Mouse (Mus musculus) forebrain, postnatal 0 days (tissue): ENCODE results near the gene Fancd2. TPM values are rescaled to one million over a fixed set of nuclear protein-coding genes. Genes with fewer than 3 reads are reported as not detected.
A peak's percentile ranks its signal among the peaks of the same experiment; 100 is the strongest.

Source experiments
- ATAC-seq: fragments of 200-750 bp; cut with Nextera tagmentation; 2 replicates; pipeline ENCODE4 v1.8.0; 2017; ENCODE audit warnings: mild to moderate bottlenecking, moderate library complexity
- DNase-seq: peaks from one replicate; pipeline ENCODE4 v3.0.0-alpha.2; 2015
- H3K27ac ChIP-seq: fragments of 300-500 bp; sonication (generic); 2 replicates; pipeline ENCODE4 v1.5.1; 2014; ENCODE audit warnings: low read depth, mild to moderate bottlenecking, antibody characterized with exemption, low read length, moderate library complexity, mixed read lengths
- H3K27me3 ChIP-seq: fragments of 300-500 bp; sonication (generic); 2 replicates; pipeline ENCODE4 v1.6.1; 2014; ENCODE audit warnings: mild to moderate bottlenecking, low read length, mixed read lengths; ENCODE audit not compliant: insufficient read depth
- H3K36me3 ChIP-seq: fragments of 300-500 bp; sonication (generic); 2 replicates; pipeline ENCODE4 v1.6.1; 2014; ENCODE audit warnings: mild to moderate bottlenecking, moderate library complexity; ENCODE audit not compliant: insufficient read depth
- H3K4me1 ChIP-seq: fragments of 300-500 bp; sonication (generic); 2 replicates; pipeline ENCODE4 v1.6.1; 2014; ENCODE audit warnings: antibody characterized with exemption; ENCODE audit not compliant: insufficient read depth
- H3K4me2 ChIP-seq: fragments of 300-500 bp; sonication (generic); 2 replicates; pipeline ENCODE4 v1.6.1; 2014; ENCODE audit warnings: low read depth, mild to moderate bottlenecking, moderate library complexity
- H3K4me3 ChIP-seq: fragments of 300-500 bp; sonication (generic); 2 replicates; pipeline ENCODE4 v1.5.1; 2014; ENCODE audit warnings: low read depth, low read length, mixed read lengths
- H3K9ac ChIP-seq: fragments of 300-500 bp; sonication (generic); 2 replicates; pipeline ENCODE4 v1.6.1; 2014; ENCODE audit warnings: mild to moderate bottlenecking
- H3K9me3 ChIP-seq: fragments of 300-500 bp; sonication (generic); 2 replicates; pipeline ENCODE4 v1.6.1; 2016; ENCODE audit warnings: low read length
- CTCF ChIP-seq: sonication (generic); IDR thresholded peaks from 2 replicates; pipeline ENCODE4 v1.5.1; 2016; ENCODE audit warnings: antibody characterized with exemption, control low read depth, low read depth
- WGBS: fragments of 180-500 bp; shearing (Covaris S2); extraction: QIAGEN DNeasy Blood & Tissue Kit; methylation state at CpG from one replicate; pipeline ENCODE4 v1.1.7; 2014; 5-methylcytosine and 5-hydroxymethylcytosine counted together
- polyA plus RNA-seq: library from polyadenylated mRNA; unstranded; fragments of >200 nt; fragmentation: Nextera tagmentation; extraction: Ambion mirVana; gene quantifications from 2 replicates; pipeline ENCODE4 v1.2.1, GENCODE M21; 2015
- total RNA-seq: library from RNA; depleted of rRNA; stranded (reverse); fragments of >200 nt; gene quantifications from 2 replicates; pipeline ENCODE4 v1.2.3, GENCODE M21; 2014

The Fancd2 gene
- total and polyA plus RNA-seq, 2 experiments from 2014 or later: 1.3 to 4.4 TPM

DNA sequence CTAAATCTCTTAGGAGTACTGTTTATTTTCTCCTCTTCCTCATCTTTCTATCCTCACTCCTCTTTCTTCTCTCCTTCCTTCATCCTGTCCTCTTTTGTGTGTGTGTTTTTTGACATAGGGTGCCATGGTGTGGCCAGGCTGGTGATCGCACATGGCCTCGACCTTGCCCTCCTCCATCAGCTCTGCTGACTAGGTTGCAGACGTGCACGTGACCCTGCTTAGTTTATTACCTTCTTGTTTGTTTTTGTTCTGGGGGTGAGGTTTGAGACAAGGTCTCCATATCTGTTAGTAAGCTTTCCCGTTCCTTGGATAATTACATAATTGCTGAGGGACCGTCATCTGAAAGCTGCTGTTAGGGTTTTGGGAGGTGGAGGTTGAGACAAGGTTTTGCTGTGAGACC lies 77.4 kb downstream of the Fancd2 start:
- Histone ChIP-seq H3K4me2 (no peak overlapping the region), H3K36me3 (peaks cover 6% of the 10 kb centered on the region), H3K9ac (no peak overlapping the region), H3K9me3 (no peaks in the 10 kb centered on the region), H3K4me1 (peaks cover 12% of the 10 kb centered on the region), H3K27me3 (no peaks in the 10 kb centered on the region), H3K4me3 (no peak overlapping the region), H3K27ac (no peak overlapping the region)
- 83% methylated on average over 6 of the region's 6 CpGs for WGBS
- ATAC-seq: no peak
- no peak for DNase-seq
- no peak for TF ChIP-seq CTCF

DNA sequence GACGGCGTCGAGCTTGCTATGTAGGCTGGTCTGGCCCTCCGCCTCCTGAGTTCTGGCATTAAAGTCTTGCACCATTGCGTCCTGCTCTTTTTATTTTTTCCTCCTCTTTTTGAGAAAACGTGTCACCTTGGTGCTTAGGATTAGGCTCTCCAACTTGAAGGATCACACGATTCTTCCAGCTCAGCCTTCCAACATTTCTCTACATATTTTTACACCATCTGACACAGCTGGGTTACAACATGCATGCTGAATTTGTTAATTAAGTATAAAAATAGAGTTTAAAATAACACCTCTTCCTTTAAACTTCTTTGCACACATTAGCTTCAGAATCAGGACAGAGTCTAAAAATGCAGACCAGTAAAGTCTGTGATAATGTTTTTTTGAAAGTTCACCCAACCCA lies 77.8 kb downstream of the Fancd2 start:
- no peaks in the 10 kb centered on the region for H3K9me3 ChIP-seq
- H3K9ac ChIP-seq: no peak overlapping the region
- no peaks in the 10 kb centered on the region for H3K27me3 ChIP-seq
- no peak overlapping the region for H3K4me3 ChIP-seq
- peaks cover 9% of the 10 kb centered on the region for H3K36me3 ChIP-seq
- WGBS: 86% methylated on average over 7 of the region's 7 CpGs
- H3K4me1 ChIP-seq: peaks cover 12% of the 10 kb centered on the region
- no peak for TF ChIP-seq CTCF
- no peak overlapping the region for H3K4me2 ChIP-seq
- H3K27ac ChIP-seq: no peak overlapping the region
- DNase-seq (no peak), ATAC-seq (no peak)

DNA sequence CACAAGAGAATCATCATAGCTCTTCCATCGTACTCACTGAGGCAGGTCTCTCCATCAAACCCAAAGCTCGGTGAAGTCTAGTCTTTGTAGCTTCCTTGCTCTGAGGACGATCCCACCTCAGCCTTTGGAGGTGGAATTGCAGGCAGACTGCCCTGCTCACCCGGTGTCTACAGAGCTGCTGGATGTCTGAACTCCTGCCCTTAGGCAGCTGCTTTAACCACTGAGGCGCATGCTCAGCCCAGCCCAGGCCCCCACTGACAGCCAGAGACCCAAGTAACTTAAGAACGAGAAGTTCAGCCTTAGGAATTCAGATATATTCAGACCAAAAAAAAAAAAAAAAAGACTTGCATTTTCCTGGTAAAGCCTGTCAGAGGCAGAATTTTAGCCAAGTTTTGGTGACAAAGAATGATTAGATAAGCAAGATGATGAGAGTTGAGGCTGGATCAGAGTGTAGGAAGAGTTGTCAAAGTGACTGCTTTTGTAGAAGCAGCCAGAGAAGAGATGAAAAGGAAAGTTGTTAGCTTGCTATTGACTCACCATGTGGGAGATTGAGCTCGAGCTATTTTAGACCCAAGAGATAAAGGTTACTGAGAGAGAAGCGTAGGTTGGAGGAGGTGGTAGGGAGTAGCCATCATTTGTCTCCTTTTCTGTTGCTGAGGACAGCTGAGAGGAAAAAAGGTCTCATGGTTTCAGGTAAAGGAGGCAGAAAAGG lies 80.9 kb downstream of the Fancd2 start:
- ATAC-seq (no peak), DNase-seq (no peak)
- no peaks in the 10 kb centered on the region for H3K9me3 ChIP-seq
- no peaks in the 10 kb centered on the region for H3K27me3 ChIP-seq
- no peak overlapping the region for H3K4me2 ChIP-seq
- no peak overlapping the region for H3K4me3 ChIP-seq
- peaks cover 36% of the 10 kb centered on the region for H3K36me3 ChIP-seq
- H3K27ac ChIP-seq: no peak overlapping the region
- H3K9ac ChIP-seq: no peak overlapping the region
- no peak for TF ChIP-seq CTCF
- 88% methylated on average over 8 of the region's 8 CpGs for WGBS
- H3K4me1 ChIP-seq: no peaks in the 10 kb centered on the region

DNA sequence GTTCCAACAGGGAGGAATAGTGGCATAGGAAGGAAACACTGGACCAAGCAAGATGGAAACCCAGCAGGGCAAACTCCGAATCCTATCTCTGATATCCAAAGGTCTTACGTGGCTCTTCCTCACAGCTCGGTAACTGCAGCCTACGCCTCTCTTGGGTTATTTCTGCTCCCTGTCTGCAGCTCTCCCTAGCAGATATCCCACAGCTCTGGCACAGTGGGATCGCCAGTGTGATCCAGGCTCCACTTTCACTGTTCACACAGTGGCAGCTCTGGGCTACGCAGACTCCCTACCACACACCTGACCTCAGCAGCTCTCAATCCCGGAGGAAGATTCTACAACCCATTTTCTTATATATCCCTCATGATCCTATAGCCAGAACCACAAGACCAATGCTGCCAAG lies 82.7 kb downstream of the Fancd2 start:
- Histone ChIP-seq H3K9me3 (no peaks in the 10 kb centered on the region), H3K4me1 (no peaks in the 10 kb centered on the region), H3K27ac (no peak overlapping the region), H3K4me2 (no peak overlapping the region), H3K4me3 (no peak overlapping the region), H3K27me3 (no peaks in the 10 kb centered on the region), H3K9ac (no peak overlapping the region), H3K36me3 (peaks cover 49% of the 10 kb centered on the region)
- no peak for ATAC-seq
- DNase-seq: no peak
- 99% methylated on average over 7 of the region's 7 CpGs for WGBS
- no peak for TF ChIP-seq CTCF

DNA sequence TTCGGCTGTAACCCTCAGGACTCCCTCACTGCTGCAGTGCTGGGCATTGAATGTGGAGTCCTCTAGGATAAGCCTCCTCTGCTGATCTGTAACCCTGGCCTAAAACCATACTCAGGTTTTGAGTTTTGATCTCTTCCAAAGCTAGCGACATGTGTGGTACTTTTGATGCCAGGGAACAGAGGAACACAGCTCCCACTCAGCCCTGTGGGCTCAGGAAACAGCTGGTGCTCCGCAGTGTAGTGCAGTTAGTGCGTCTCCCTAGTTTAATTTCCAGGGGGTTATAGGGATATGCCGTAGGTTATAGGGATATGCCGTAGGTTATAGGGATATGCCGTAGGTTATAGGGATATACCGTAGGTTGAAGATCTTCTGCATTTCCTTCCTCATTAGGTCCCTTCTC lies 83.5 kb downstream of the Fancd2 start:
- no peak for TF ChIP-seq CTCF
- Histone ChIP-seq H3K4me1 (no peaks in the 10 kb centered on the region), H3K4me3 (no peak overlapping the region), H3K27me3 (no peaks in the 10 kb centered on the region), H3K27ac (no peak overlapping the region), H3K9ac (no peak overlapping the region), H3K9me3 (no peaks in the 10 kb centered on the region), H3K4me2 (no peak overlapping the region), H3K36me3 (peaks cover 49% of the 10 kb centered on the region)
- DNase-seq (no peak), ATAC-seq (no peak)
- WGBS: 96% methylated on average over 8 of the region's 8 CpGs

DNA sequence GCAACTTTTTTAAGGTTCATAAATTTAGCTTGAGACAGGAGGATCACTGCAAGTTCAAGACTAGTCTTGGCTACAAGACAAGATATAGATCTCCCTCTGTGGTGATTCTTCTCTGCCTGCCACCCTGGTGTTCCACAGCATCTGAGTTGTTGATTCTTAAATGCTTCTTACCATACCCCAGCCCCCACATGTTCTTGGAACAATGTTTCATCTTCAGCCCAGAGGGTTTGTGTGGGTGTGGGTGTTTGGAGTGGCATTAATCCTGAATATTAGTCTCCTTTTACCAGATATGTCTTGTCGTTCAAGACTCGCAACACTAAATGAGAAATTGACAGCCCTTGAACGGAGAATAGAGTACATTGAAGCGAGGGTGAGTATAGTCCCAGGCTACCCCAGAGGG lies 84.0 kb downstream of the Fancd2 start:
- DNase-seq (no peak), ATAC-seq (no peak)
- no peak overlapping the region for H3K9ac ChIP-seq
- no peaks in the 10 kb centered on the region for H3K9me3 ChIP-seq
- H3K4me2 ChIP-seq: no peak overlapping the region
- H3K27ac ChIP-seq: no peak overlapping the region
- 89% methylated on average over 4 of the region's 4 CpGs for WGBS
- H3K27me3 ChIP-seq: no peaks in the 10 kb centered on the region
- peaks cover 49% of the 10 kb centered on the region for H3K36me3 ChIP-seq
- H3K4me3 ChIP-seq: no peak overlapping the region
- TF ChIP-seq CTCF: no peak
- no peaks in the 10 kb centered on the region for H3K4me1 ChIP-seq

DNA sequence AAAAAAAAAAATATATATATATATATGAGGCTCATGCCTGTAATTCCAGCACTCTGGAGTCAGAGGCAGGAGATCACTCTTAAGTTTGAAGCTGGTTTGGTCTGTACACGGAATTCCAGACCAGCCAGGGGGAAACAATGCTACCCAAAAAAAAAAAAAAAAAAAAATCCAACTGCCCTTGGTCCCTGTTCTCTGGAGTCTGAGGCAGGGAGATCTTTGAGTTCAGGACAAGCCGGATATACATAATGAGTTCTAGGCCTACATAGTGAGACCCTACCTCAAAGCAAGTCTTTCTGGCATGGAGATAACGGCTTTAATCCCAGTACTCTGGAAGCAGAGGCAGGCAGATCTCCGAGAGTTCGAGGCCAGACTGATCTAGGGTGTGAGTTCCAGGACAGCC lies 91.9 kb downstream of the Fancd2 start:
- H3K4me3 ChIP-seq: peak overlapping the region; percentile 66
- 66% methylated on average over 5 of the region's 5 CpGs for WGBS
- DNase-seq (no peak), ATAC-seq (no peak)
- H3K4me1 ChIP-seq: peaks cover 12% of the 10 kb centered on the region
- no peaks in the 10 kb centered on the region for H3K9me3 ChIP-seq
- peaks cover 10% of the 10 kb centered on the region for H3K36me3 ChIP-seq
- peak overlapping the region; percentile 71 for H3K4me2 ChIP-seq
- H3K9ac ChIP-seq: peak overlapping the region; percentile 87; the same call in 1 of the 2 replicates
- peak overlapping the region; percentile 88; the same call in 1 of the 2 replicates for H3K27ac ChIP-seq
- no peaks in the 10 kb centered on the region for H3K27me3 ChIP-seq
- TF ChIP-seq CTCF: no peak
